Mouse (Mus musculus) lung, embryonic 15.5 days (tissue): ENCODE results near the gene Llgl2. TPM values are rescaled to one million over a fixed set of nuclear protein-coding genes. Genes with fewer than 3 reads are reported as not detected.

Source experiments
- ATAC-seq: fragments of 200-750 bp; cut with Nextera tagmentation; 2 replicates; pipeline ENCODE4 v1.8.0; 2017; ENCODE audit warnings: moderate number of reproducible peaks, borderline replicate concordance; ENCODE audit not compliant: low FRiP score, low TSS enrichment; ENCODE audit errors: extremely low read depth
- H3K27ac ChIP-seq: fragments of 300-500 bp; sonication (generic); 2 replicates; pipeline ENCODE4 v1.5.1; 2015; ENCODE audit warnings: moderate library complexity, mild to moderate bottlenecking, inconsistent platforms
- H3K27me3 ChIP-seq: fragments of 300-500 bp; sonication (generic); 2 replicates; pipeline ENCODE4 v1.6.1; 2015; ENCODE audit warnings: inconsistent platforms
- H3K36me3 ChIP-seq: fragments of 300-500 bp; sonication (generic); 2 replicates; pipeline ENCODE4 v1.6.1; 2015; ENCODE audit warnings: inconsistent platforms
- H3K4me1 ChIP-seq: fragments of 300-500 bp; sonication (generic); 2 replicates; pipeline ENCODE4 v1.6.1; 2015; ENCODE audit warnings: inconsistent platforms
- H3K4me2 ChIP-seq: fragments of 300-500 bp; sonication (generic); 2 replicates; pipeline ENCODE4 v1.6.1; 2015; ENCODE audit warnings: inconsistent platforms, mild to moderate bottlenecking, moderate library complexity
- H3K4me3 ChIP-seq: fragments of 300-500 bp; sonication (generic); 2 replicates; pipeline ENCODE4 v1.5.1; 2015; ENCODE audit warnings: mild to moderate bottlenecking, inconsistent platforms
- H3K9ac ChIP-seq: fragments of 300-500 bp; sonication (generic); 2 replicates; pipeline ENCODE4 v1.6.1; 2015; ENCODE audit warnings: inconsistent platforms
- H3K9me3 ChIP-seq: fragments of 300-500 bp; sonication (generic); 2 replicates; pipeline ENCODE4 v1.6.1; 2016; ENCODE audit warnings: inconsistent platforms
- WGBS: fragments of 180-500 bp; shearing (Covaris S2); methylation state at CpG from one replicate; pipeline ENCODE4 v1.1.7; 2015; 5-methylcytosine and 5-hydroxymethylcytosine counted together
- polyA plus RNA-seq: library from polyadenylated mRNA; unstranded; fragments of >200 nt; fragmentation: Nextera tagmentation; extraction: Ambion mirVana; gene quantifications from 2 replicates; pipeline ENCODE4 v1.2.1, GENCODE M21; 2015

The Llgl2 gene
- 35.1 and 40.1 TPM in 2 replicates for polyA plus RNA-seq

DNA sequence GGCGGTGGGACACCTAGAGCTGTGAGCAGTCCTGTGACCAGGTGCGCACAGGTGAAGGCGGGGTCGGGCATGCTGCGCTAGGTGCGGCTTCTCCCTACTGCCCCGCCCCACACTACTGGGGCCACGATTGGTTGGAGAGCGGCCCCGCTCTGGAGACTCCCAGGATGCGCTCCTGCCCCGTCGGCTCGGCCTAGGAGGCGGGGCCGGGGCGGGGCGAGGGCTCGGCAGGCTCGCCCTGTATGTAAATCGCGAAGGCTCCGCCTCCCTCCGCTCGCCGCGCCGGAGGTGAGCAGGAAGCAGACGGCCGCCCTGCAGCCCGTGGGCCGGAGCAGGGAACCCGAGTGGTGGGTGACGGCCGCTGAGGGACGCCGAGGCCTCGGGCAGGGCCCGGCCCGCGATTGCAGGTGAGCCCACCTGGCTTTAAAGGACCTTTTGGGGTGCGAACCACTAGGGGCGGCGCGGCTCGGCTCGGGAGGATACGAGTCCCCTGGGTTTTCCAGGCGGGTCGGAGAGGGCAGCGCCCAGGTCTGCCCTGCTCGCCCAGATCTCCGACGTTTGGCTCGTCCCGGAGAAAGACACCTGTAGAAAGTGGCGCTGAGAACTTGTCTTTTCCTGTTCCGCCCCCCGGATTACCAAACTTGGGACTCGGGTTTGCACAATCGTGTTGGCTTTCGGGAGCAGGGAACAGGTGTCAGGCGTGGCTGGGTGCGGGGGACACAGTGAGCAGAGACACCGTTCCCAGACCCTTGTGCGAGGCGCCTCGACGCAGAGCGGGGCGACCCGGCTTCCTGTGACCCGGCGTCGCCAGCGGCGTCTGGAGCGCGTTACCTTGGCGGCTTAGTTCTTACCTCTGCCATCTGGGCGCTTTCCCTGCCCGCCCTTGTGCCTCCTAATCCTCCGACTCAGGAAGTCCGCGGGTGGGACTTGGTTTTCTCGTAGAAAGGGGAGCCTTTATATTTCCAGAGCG is at the start of gene Llgl2:
Gene Llgl2, plus strand, starts transcription at position 276 of the 967 bp plus-strand sequence.
- Histone ChIP-seq H3K9me3 (no peaks in the 10 kb centered on the region), H3K9ac (peak within 1 kb of the TSS; percentile 71), H3K36me3 (peaks cover 16% of the 10 kb centered on the region), H3K4me3 (peak within 1 kb of the TSS; percentile 78), H3K4me1 (peaks cover 44% of the 10 kb centered on the region), H3K27ac (peak within 1 kb of the TSS; percentile 80), H3K27me3 (peaks cover 21% of the 10 kb centered on the region), H3K4me2 (peak within 1 kb of the TSS; percentile 93)
- under 1% methylated on average over 87 of the region's 87 CpGs for WGBS
- peak; percentile 94 for ATAC-seq

DNA sequence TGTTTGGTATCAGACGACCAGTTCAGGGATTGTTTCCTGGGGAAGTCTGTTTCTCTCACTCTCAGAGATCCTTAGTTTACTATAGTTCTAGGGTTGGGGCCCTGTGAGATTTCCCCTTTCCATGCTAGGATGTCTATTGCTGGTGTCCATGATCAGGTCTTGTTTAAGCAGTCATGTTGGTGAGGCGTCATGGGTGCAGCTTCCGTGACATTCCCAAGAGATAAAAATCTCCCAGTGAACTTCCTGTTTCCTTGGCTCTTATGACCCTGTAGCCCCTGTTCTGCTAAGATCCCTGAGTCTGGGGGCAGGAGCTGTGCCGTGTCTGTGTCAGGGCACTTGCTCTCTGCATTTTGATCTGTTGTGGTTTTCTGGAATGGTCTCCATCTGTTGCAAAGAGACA is 49.2 kb upstream of the Llgl2 start:
- ATAC-seq = no peak
- Histone ChIP-seq H3K9ac (no peak overlapping the region), H3K4me3 (no peak overlapping the region), H3K9me3 (no peaks in the 10 kb centered on the region), H3K27ac (no peak overlapping the region), H3K36me3 (no peaks in the 10 kb centered on the region), H3K4me2 (no peak overlapping the region), H3K27me3 (no peaks in the 10 kb centered on the region), H3K4me1 (peaks cover 49% of the 10 kb centered on the region)
- 46% methylated on average over 4 of the region's 4 CpGs for WGBS

DNA sequence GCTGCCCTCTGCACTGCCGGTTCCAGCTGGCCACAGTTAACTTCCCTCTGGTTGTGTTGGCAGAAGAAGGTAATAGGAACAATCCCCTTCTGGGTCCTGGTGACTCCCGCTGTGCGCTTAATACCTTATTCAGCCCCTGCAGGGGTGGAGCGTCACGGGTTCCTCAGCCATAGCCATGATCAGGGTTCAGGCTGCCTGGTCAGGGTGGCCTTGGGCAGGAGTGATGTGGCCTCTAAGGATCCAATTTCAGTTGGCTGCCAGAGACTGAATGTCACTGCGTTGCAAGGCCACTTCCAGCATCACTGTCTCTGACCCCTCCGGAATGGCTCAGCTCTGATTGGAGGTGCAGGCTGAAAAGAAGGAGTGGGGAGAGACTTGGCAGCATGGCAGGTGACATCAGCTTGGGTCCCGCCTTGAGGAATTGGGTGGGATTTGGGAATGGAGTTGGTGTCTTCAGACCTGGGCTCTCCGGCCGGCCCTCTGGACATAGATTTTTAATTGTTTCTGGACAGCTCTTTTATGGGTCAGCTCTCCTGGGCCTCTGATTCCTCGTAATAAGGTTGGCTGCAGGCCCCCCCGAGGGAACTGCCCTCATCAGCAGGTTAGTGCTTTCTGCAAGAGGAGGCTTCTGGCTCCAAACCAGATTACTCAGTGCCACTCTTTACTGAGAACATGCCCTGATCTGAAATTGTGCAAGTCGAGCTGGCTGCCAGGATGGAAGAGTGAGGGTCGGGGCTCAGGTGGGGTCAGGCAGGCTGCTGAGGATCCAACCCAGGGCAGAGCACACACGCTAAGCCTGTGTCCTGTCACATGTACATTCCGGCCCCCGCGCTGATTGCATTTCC is 47.8 kb upstream of the Llgl2 start:
- WGBS = 54% methylated on average over 18 of the region's 18 CpGs
- Histone ChIP-seq H3K4me1 (peaks cover 58% of the 10 kb centered on the region), H3K27ac (peak overlapping the region; percentile 34; the same call in 1 of the 2 replicates), H3K9me3 (no peaks in the 10 kb centered on the region), H3K4me2 (no peak overlapping the region), H3K9ac (no peak overlapping the region), H3K4me3 (no peak overlapping the region), H3K27me3 (no peaks in the 10 kb centered on the region), H3K36me3 (no peaks in the 10 kb centered on the region)
- no peak for ATAC-seq

DNA sequence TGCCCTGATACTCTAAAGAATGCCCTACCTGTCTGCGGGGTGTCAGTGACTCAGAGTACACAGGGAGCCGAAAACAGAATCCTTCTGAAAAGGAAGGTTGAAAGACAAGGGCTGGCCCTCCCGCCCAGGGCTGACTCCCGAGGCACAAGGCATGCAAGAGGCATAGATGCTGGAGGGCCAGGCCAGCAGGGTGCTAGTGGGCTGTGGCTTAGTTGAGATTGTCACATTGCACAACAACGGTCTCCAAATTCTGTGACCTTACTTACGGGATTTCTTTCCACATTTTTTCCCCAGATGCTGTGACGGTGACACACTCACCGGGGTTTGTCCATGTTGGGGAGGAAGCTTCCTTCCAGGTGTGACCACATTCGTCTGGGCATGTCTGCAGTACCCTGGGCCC is 46.9 kb upstream of the Llgl2 start:
- Histone ChIP-seq H3K4me2 (no peak overlapping the region), H3K4me1 (peaks cover 58% of the 10 kb centered on the region), H3K36me3 (no peaks in the 10 kb centered on the region), H3K4me3 (no peak overlapping the region), H3K9me3 (no peaks in the 10 kb centered on the region), H3K9ac (no peak overlapping the region), H3K27ac (no peak overlapping the region), H3K27me3 (no peaks in the 10 kb centered on the region)
- 71% methylated on average over 9 of the region's 9 CpGs for WGBS
- no peak for ATAC-seq

DNA sequence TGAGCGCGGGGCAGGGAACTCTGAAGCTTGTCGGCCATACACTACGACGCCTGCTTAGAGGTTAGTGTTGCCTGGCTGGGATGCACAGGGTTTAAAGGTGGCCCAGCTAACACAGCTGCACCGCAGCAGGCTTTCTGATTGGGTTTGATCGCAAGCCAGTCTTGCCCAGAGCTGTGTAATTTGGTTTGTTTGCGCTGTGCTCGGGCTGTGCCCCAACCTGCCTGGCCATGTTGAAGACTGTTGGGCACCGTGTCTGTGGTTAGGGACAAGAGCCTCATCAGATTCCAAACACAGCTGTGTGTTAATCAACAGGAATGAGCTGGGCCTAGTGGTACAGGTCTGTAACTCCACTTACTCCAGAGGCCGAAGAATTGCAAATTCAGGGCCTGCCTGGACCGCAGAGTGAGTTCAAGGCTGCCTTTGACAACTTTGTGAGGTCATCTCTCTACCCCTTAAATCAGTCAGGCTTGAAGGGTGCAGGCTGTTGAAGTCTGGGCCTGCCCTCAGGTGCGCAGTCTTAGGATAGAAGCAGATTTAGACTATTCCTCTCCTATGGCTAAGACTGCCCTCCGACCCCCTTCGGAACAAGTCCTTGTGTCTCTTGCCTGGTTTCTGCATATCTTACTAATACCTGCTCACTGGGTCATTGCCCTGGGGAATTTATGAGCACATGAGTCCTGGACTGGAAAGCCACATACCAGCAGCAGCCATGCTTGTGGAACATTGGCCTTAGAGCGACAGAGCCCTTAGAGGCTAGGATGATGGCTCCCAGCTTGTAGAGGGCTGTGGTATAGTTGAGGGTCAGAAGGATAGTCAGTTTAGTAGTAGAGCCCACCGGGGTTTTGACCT is 46.1 kb upstream of the Llgl2 start:
- H3K9me3 ChIP-seq = no peaks in the 10 kb centered on the region
- H3K27ac ChIP-seq = no peak overlapping the region
- no peak overlapping the region for H3K4me2 ChIP-seq
- no peak for ATAC-seq
- H3K27me3 ChIP-seq = no peaks in the 10 kb centered on the region
- no peaks in the 10 kb centered on the region for H3K36me3 ChIP-seq
- peaks cover 58% of the 10 kb centered on the region for H3K4me1 ChIP-seq
- WGBS = 86% methylated on average over 17 of the region's 17 CpGs
- no peak overlapping the region for H3K4me3 ChIP-seq
- H3K9ac ChIP-seq = no peak overlapping the region

DNA sequence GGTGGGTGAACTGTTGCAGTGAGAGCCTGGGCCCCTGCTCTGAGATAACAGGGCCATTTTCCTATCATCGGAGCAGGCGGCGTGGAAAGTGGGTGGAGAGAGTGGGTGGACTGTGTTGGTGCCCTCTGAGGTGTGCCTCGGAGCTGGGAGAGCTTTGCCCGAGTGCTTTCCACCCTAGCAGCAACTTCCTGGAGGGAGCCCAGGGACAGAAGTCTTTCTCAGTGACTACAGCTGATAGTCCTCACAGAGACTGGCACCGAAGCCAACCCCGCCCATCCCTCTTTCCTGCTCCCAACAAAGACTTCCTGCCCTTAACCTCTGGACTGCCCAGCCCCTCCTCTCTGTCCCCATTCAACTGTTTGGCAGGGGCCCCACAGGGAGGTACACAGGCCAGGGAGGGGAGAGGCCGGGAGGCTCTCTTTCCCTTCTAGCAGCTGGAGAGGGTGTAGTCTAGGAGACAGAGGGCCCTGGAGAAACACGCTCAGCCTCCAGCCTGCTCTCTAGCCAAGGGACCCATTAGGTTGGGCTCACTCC is 44.7 kb upstream of the Llgl2 start:
- H3K4me1 ChIP-seq = peaks cover 58% of the 10 kb centered on the region
- H3K9me3 ChIP-seq = no peaks in the 10 kb centered on the region
- H3K9ac ChIP-seq = no peak overlapping the region
- no peak overlapping the region for H3K4me3 ChIP-seq
- H3K27ac ChIP-seq = peak overlapping the region; percentile 87
- H3K4me2 ChIP-seq = peak overlapping the region; percentile 26
- no peaks in the 10 kb centered on the region for H3K36me3 ChIP-seq
- no peaks in the 10 kb centered on the region for H3K27me3 ChIP-seq
- 8% methylated on average over 9 of the region's 9 CpGs for WGBS
- peak; percentile 96 for ATAC-seq

DNA sequence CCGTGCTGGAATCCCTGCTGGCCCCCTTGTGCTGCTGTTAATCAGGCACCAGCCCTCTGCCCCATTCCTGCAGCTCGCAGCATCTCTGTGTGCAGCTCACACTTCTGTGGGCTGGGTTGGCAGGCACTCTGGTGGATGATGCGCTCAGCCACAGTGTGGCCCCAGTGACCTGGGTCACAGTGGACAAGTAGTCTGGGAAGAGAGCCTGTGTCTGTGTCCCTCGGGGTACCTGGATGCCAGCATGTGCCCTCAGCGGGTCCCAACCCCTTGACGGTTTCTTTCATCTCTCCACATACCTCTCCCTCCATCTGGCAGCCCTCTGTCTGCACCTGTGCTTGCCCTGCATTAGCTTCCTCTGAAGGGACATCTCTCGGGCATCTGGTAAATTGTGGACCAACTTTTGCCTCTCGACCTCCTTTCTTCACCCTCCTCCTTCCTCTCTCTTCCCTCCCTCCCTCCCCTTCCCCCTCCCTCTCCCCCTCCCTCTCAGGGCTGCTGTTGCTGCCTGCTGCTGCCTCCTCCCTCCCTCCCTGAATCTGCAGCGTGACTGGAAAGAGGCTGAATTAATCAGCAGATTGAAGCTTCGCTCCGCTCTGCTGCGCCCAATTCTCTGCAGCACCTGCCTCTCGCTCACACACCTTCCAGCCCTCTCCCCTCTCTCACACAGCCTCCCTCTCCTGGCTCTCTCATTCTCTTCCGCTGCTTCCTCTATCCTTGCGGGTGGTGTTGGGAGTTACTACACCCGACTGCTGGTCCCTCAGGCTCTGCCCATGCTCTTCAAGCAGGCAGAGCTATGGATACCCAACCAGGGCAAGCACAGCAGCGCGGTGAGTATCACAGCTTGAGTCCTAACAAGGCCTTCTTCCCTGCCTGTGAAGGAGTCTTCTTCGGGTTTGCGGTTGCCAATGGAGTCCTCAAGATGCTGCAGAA is 43.4 kb upstream of the Llgl2 start:
- H3K36me3 ChIP-seq = no peaks in the 10 kb centered on the region
- ATAC-seq = no peak
- WGBS = 35% methylated on average over 20 of the region's 20 CpGs
- no peak overlapping the region for H3K4me2 ChIP-seq
- no peak overlapping the region for H3K4me3 ChIP-seq
- H3K9ac ChIP-seq = no peak overlapping the region
- no peaks in the 10 kb centered on the region for H3K9me3 ChIP-seq
- H3K4me1 ChIP-seq = peaks cover 49% of the 10 kb centered on the region
- H3K27ac ChIP-seq = peak overlapping the region; percentile 87
- H3K27me3 ChIP-seq = no peaks in the 10 kb centered on the region

DNA sequence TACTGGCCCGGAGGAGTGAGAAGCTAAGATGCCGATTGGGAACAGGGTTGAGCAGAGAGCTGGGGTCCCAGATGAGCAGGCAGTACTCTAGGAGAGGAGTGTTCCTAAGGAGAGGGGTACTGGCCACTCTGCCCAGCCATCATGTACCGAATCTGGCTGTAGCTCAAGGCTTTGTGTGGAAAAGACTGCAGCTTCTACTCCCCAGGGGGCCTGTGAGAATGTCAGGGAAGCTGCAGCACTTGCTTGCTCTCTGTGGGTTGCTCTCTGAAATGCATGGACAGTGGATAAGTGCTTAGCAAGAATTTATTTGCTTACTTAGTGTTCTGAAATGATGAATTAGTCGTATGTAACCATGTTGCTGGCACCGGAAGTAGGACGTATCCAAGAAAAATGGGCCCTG is 37.4 kb upstream of the Llgl2 start:
- Histone ChIP-seq H3K4me2 (no peak overlapping the region), H3K4me3 (no peak overlapping the region), H3K9ac (no peak overlapping the region), H3K9me3 (no peaks in the 10 kb centered on the region), H3K27me3 (no peaks in the 10 kb centered on the region), H3K27ac (no peak overlapping the region), H3K4me1 (no peaks in the 10 kb centered on the region), H3K36me3 (peaks cover 15% of the 10 kb centered on the region; the same call in 1 of the 2 replicates)
- ATAC-seq = no peak
- WGBS = 61% methylated on average over 6 of the region's 6 CpGs

DNA sequence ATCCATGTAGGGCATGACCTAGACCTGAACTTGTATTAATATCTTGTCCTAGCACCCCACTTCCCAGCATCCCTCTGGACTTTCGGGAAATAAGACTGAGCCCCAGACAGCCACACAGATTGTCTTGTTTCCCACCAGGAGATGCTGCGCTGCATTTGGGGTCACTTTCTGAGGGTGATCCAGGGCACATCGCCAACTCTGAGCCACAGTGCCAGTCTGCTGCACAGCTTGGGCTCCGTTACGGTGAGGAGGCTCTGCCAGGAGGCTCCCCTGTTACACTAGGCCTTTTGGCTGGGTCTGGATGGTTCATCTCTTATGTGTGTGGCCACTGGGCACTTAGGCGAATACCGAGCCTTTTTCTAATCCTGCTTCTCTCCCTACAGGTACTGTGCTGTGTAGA is 34.1 kb upstream of the Llgl2 start:
- ATAC-seq = no peak

DNA sequence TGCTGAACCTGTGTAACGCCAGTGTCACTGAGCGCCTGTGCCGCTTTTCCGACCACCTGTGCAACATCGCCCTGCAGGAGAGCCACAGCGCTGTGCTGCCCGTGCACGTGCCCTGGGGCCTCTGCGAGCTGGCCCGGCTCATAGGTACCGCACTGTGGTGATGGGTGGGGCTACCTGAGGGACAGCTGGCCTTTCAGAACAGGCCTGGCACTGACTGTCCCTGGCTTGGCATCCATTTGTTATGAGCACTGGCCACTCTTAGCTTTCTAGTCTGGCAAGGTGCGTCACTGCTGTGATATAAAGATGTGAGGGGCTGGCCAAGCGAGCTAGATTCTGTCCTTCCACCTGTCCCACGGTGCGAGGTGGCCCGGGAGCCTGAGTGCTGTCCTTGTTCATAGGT is 31.9 kb upstream of the Llgl2 start:
- H3K4me1 ChIP-seq = no peaks in the 10 kb centered on the region
- no peak for ATAC-seq

More for the DNA sequence above, 34.1 kb upstream of the Llgl2 start:
- Histone ChIP-seq H3K9me3 (no peaks in the 10 kb centered on the region), H3K27me3 (no peaks in the 10 kb centered on the region), H3K27ac (no peak overlapping the region), H3K4me1 (no peaks in the 10 kb centered on the region), H3K4me3 (no peak overlapping the region), H3K4me2 (no peak overlapping the region), H3K9ac (no peak overlapping the region), H3K36me3 (peaks cover 46% of the 10 kb centered on the region)
- 87% methylated on average over 7 of the region's 7 CpGs for WGBS

More for the DNA sequence above, 31.9 kb upstream of the Llgl2 start:
- Histone ChIP-seq H3K9me3 (no peaks in the 10 kb centered on the region), H3K4me3 (no peak overlapping the region), H3K4me2 (no peak overlapping the region), H3K27ac (no peak overlapping the region), H3K9ac (no peak overlapping the region), H3K27me3 (no peaks in the 10 kb centered on the region), H3K36me3 (peaks cover 67% of the 10 kb centered on the region)
- 90% methylated on average over 16 of the region's 16 CpGs for WGBS
